Mouse (Mus musculus): ENCODE data around the gene Mapkap1. TPM values are rescaled to one million over a fixed set of nuclear protein-coding genes. Genes with fewer than 3 reads are reported as not detected.

The Mapkap1 gene
- polyA plus RNA-seq, 1 experiment from 2014 or later = 110 TPM

DNA sequence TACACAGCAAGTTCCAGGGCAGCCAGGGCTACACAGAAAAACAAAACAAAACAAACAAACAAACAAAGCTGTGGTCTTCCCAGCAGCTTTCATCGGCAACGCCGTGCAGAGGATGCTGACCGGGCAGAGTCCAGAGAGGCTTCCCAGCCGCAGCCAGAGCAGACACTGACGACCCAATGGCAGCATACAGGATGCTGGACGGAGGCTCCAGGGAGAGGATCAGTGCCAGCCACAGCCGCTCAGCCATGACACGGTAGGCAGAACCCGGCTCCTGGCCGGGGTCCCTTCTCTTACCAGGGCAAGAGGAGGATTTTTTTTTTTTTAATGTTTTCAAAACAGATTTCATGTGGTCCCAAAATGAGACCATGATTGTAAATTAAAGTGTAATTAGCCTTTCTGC, 240.8 kb downstream of the Mapkap1 start:
- H3K4me3 ChIP-seq (replicated peaks) = no peak overlapping the region
- H3K36me3 ChIP-seq (replicated peaks) = no peaks in the 10 kb centered on the region
- no peaks in the 10 kb centered on the region for H3K9me3 ChIP-seq
- peaks cover 26% of the 10 kb centered on the region for H3K27me3 ChIP-seq
- H3K4me2 ChIP-seq = no peak overlapping the region
- ATAC-seq (ENCODE audit: low FRiP score) = no peak
- WGBS = 70% methylated on average over 11 of the region's 11 CpGs
- H3K27ac ChIP-seq = no peak overlapping the region
- peaks cover 10% of the 10 kb centered on the region for H3K4me1 ChIP-seq
- no peak overlapping the region for H3K9ac ChIP-seq

DNA sequence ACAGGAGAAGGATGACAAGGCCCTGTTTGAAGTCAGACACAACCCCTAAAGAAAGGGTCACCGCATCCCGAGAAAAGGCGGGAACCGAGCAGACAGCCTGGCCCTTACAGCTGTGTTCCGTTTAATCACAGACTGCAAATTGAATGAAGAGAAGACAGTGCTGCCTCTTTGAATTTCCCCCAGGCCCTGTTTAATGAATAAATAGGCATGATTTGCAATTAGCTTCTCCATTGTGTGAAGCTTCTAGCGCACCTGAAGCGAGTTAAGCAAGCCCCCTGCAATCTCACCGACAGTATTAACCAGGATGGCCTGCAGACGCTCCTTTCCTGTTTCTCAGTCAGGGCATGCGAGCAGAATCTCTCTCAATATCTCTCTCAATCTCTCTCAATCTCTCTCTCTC, 261.2 kb downstream of the Mapkap1 start:
- WGBS = 22% methylated on average over 10 of the region's 10 CpGs
- no peak overlapping the region for H3K4me3 ChIP-seq (replicated peaks)

DNA sequence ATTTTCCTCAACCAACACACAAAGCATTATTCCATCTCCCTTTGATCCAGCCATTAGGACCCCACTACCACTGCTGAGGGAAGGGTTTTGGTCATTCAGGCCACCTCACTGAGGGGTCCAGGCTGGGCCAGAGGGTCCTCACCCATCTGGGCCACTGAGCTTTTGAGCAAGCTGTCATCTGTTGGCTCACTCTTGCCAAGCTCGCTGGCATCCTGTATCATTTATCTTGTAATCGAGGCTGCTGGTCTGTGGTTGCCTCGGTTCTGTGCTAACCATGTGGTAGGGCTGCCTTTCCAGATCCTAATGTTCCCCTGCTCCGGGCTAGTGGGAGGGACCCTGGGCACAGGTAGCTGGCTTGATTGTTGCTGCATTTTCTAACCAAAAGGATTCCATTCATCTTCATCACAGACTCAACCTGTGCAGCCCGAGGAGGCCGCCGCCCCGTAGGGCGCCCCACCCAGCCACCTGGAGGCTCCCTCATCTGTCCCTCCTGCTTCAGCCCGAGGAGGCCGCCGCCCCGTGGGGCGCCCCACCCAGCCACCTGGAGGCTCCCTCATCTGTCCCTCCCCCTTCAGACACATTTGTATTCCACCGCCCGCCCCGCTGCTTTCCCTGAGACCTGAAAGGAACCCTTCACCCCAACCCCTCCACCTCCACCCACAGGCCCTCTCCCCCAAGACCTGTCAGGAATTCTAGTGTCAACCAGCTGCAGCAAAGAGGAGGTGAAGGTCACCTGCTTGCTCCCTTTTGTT, 262.0 kb downstream of the Mapkap1 start:
- Histone ChIP-seq H3K4me1 (peaks cover 19% of the 10 kb centered on the region), H3K27ac (no peak overlapping the region), H3K36me3 (replicated peaks) (no peaks in the 10 kb centered on the region; the same call in 1 of the 2 replicates), H3K9ac (peak overlapping the region; percentile 25; the same call in 1 of the 2 replicates), H3K4me3 (replicated peaks) (no peak overlapping the region), H3K4me2 (no peak overlapping the region), H3K9me3 (no peaks in the 10 kb centered on the region), H3K27me3 (peaks cover 21% of the 10 kb centered on the region)
- 41% methylated on average over 17 of the region's 17 CpGs for WGBS
- no peak for ATAC-seq (ENCODE audit: low FRiP score)

More for the DNA sequence above, 261.2 kb downstream of the Mapkap1 start:
- Histone ChIP-seq H3K4me2 (no peak overlapping the region), H3K9me3 (no peaks in the 10 kb centered on the region), H3K36me3 (replicated peaks) (no peaks in the 10 kb centered on the region), H3K27ac (no peak overlapping the region), H3K9ac (peak overlapping the region; percentile 25; the same call in 1 of the 2 replicates), H3K4me1 (peaks cover 19% of the 10 kb centered on the region), H3K27me3 (peaks cover 21% of the 10 kb centered on the region)
- ATAC-seq (ENCODE audit: low FRiP score) = no peak

DNA sequence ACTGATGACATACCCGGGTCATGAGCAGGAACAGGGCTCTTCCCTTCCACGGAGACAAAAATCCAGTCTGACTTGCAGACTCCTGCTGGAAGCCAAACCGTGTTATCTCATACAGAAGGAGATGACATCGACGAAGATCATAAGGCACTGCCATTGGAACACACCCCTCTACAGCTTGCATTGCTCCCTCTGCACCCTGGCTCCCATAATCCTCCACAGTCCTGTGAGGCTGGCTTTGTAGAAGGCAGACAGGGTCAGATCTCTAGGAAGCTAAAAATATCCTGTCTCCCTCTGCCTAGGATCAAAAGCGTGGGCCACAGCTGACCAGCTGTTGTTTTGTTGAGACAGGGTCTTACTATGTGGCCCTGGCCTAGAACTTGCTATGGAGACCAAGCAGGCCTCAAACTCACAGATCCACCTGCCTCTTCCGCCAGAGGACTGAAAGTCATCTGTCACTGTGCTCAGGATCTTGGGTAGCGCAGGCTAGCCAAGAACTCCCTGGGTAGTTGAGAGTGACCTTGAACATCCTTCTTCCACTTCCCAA, 262.7 kb downstream of the Mapkap1 start:
- H3K4me3 ChIP-seq (replicated peaks) = no peak overlapping the region
- H3K27me3 ChIP-seq = peaks cover 21% of the 10 kb centered on the region
- H3K36me3 ChIP-seq (replicated peaks) = no peaks in the 10 kb centered on the region; the same call in 1 of the 2 replicates
- WGBS = 70% methylated on average over 8 of the region's 8 CpGs
- peaks cover 19% of the 10 kb centered on the region for H3K4me1 ChIP-seq
- no peak for ATAC-seq (ENCODE audit: low FRiP score)
- no peaks in the 10 kb centered on the region for H3K9me3 ChIP-seq
- H3K9ac ChIP-seq = no peak overlapping the region
- H3K4me2 ChIP-seq = no peak overlapping the region
- H3K27ac ChIP-seq = no peak overlapping the region

DNA sequence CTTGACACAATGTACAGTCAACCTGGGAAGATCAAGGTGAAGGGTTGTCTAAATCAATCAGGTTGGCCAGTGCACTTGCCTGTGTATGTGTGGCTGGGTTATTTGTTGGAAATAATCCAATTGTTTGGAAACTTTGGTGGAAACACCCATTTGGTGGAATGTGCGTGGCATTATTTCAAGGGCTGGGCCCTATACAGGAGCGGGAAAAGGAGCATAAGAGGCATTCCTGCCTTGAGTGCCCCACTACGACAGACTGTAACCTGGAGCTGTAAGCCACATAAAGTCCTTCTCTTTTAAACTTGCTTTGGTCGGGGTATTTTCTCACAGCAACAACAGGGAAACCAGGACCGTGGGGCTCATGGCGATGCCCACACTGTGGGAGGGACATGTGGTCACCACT, 263.9 kb downstream of the Mapkap1 start:
- H3K27me3 ChIP-seq = peaks cover 21% of the 10 kb centered on the region
- no peaks in the 10 kb centered on the region for H3K9me3 ChIP-seq
- peaks cover 4% of the 10 kb centered on the region for H3K36me3 ChIP-seq (replicated peaks)
- H3K4me2 ChIP-seq = no peak overlapping the region
- peaks cover 19% of the 10 kb centered on the region for H3K4me1 ChIP-seq
- WGBS = 85% methylated on average over 6 of the region's 6 CpGs
- ATAC-seq (ENCODE audit: low FRiP score) = no peak
- H3K4me3 ChIP-seq (replicated peaks) = no peak overlapping the region
- H3K27ac ChIP-seq = no peak overlapping the region
- H3K9ac ChIP-seq = no peak overlapping the region

DNA sequence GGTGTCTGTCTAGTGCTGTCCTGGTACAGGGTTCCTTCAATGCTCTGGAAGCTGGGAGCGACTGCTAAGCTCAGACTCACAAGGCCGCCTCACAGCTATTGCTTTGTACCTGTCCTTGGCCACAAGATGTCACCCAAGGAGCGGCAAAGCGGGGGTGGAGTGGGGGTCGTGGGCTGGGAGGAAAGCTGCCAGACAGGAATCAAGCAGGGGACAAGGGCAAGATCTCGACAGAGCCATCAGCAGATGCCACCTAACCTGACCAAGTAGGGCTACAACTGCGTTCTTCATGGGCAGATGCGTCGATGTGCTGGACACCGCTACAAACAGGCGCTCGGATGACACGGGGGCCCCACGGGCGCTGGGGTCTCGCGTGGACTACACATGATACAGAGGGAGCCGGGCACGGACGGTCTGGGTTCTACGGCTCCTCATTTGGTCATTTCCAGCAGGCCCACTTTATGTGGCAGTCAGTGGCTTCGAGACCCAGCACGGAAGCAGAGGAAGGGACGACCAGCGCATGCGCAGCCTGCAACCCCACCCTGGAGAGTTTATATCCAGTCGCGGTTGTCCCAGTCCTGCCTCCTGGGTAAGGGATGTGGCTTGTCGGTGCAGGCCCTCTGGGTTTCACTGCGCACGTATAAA, 264.9 kb downstream of the Mapkap1 start:
- H3K9ac ChIP-seq = peak overlapping the region; percentile 54
- WGBS = 36% methylated on average over 31 of the region's 31 CpGs
- H3K4me1 ChIP-seq = peaks cover 19% of the 10 kb centered on the region
- H3K36me3 ChIP-seq (replicated peaks) = peaks cover 14% of the 10 kb centered on the region
- ATAC-seq (ENCODE audit: low FRiP score) = peak; percentile 62
- H3K4me3 ChIP-seq (replicated peaks) = peak overlapping the region; percentile 42
- peaks cover 21% of the 10 kb centered on the region for H3K27me3 ChIP-seq
- no peaks in the 10 kb centered on the region for H3K9me3 ChIP-seq
- H3K27ac ChIP-seq = no peak overlapping the region
- peak overlapping the region; percentile 76 for H3K4me2 ChIP-seq

DNA sequence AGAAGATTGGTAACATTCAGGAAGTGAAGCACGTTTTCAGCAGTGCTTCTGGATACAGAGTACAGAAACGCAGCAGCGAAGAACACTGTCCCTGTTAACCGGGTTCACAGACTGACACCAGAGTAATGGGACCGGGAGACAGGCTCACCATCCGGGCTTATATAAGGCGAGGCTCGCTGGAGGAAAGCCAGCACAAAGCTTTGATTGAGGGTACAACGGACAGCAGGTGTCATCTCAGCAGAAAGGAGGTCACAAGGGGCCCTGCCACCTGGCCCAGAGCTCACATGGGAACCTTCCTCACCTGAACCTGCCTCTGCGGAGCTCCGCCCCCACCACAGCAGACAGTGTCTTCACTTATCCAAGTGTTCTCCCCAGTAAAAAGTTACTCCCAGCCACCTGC, 267.3 kb downstream of the Mapkap1 start:
- Histone ChIP-seq H3K4me2 (no peak overlapping the region), H3K4me1 (peaks cover 5% of the 10 kb centered on the region), H3K27ac (no peak overlapping the region), H3K9me3 (no peaks in the 10 kb centered on the region), H3K9ac (no peak overlapping the region), H3K36me3 (replicated peaks) (peaks cover 36% of the 10 kb centered on the region), H3K27me3 (peaks cover 7% of the 10 kb centered on the region; the same call in 1 of the 2 replicates), H3K4me3 (replicated peaks) (no peak overlapping the region)
- WGBS = 89% methylated on average over 11 of the region's 11 CpGs
- ATAC-seq (ENCODE audit: low FRiP score) = no peak

Other genes starting within 250 kb of the Mapkap1 start
- 59.1 and 61.0 TPM in 2 replicates for gene Pbx3, start 33.6 kb upstream of the Mapkap1 start, polyA plus RNA-seq (2016; fragmentation: Nextera tagmentation; extraction: Ambion mirVana)

Data from forebrain, embryonic 12.5 days (tissue).